23 mouse cellular contexts compared by ENCODE assay signal in genomic region chr3:107238471-107238980, GRCm38 (mm10). TPM values are rescaled to one million over a fixed set of nuclear protein-coding genes. Genes with fewer than 3 reads are reported as not detected.
"Had no signal": no experiment of that assay in that cellular context is flagged by ENCODE, and none has a peak within 500 bp of the region (broad histone marks: within the 10 kb centered on the region; RNA-seq: fewer than 3 reads in every experiment).

No protein-coding gene starts in this region.

- H3K9ac ChIP-seq: liver, embryonic 13.5 days; lung, embryonic 14.5 days; midbrain, embryonic 12.5 days; midbrain, embryonic 15.5 days; neural tube, embryonic 12.5 days; neural tube, embryonic 15.5 days; stomach, embryonic 15.5 days had no signal

- H3K27me3 ChIP-seq: liver, embryonic 13.5 days; midbrain, embryonic 15.5 days; neural tube, embryonic 12.5 days; stomach, embryonic 15.5 days had no signal

- H3K4me1 ChIP-seq: liver, embryonic 13.5 days; neural tube, embryonic 12.5 days; neural tube, embryonic 15.5 days; stomach, embryonic 15.5 days had no signal

- DNase-seq: layer of hippocampus, postnatal 36 days; liver, embryonic 13.5 days; lung, embryonic 14.5 days; right cerebral cortex, adult 18-20 months; right cerebral cortex, postnatal 14 days; right cerebral cortex, postnatal 4 days; thymus, adult 18-20 months; thymus, postnatal 36 days had no signal

- H3K4me2 ChIP-seq: liver, embryonic 13.5 days; lung, embryonic 14.5 days; midbrain, embryonic 12.5 days; midbrain, embryonic 15.5 days; neural tube, embryonic 12.5 days; neural tube, embryonic 15.5 days; stomach, embryonic 15.5 days had no signal

- H3K27ac ChIP-seq: left cerebral cortex, adult 2 months; liver, embryonic 13.5 days; macrophage; midbrain, embryonic 12.5 days; midbrain, embryonic 15.5 days; neural tube, embryonic 12.5 days; neural tube, embryonic 15.5 days; stomach, embryonic 15.5 days had no signal

- H3K4me3 ChIP-seq: left cerebral cortex, adult 2 months; liver, embryonic 13.5 days; midbrain, embryonic 12.5 days; midbrain, embryonic 15.5 days; neural tube, embryonic 12.5 days; neural tube, embryonic 15.5 days; stomach, embryonic 15.5 days had no signal

- H3K36me3 ChIP-seq: liver, embryonic 13.5 days; midbrain, embryonic 12.5 days; midbrain, embryonic 15.5 days; neural tube, embryonic 12.5 days; neural tube, embryonic 15.5 days; stomach, embryonic 15.5 days had no signal

- ATAC-seq: intestine, postnatal 0 days; lung, postnatal 0 days; midbrain, embryonic 15.5 days had no signal

- H3K9me3 ChIP-seq: liver, embryonic 13.5 days; midbrain, embryonic 12.5 days; midbrain, embryonic 15.5 days; neural tube, embryonic 12.5 days; neural tube, embryonic 15.5 days; stomach, embryonic 15.5 days had no signal

RNA-seq across cellular contexts. Expression of gene Prok1, which starts 1.0 kb away (rescaled TPM):
- polyA plus RNA-seq: intestine, embryonic 14.5 days; intestine, postnatal 0 days; limb, embryonic 11.5 days; liver, embryonic 13.5 days; lung, postnatal 0 days; macrophage; midbrain, embryonic 12.5 days; neural tube, embryonic 12.5 days; testis, adult 2 months had no signal

RNA-seq across cellular contexts. Expression of gene A630076J17Rik, which starts 8.1 kb away (rescaled TPM):
- polyA plus RNA-seq: intestine, embryonic 14.5 days; limb, embryonic 11.5 days; limb, embryonic 14.5 days; liver, embryonic 13.5 days; liver, embryonic 16.5 days; lung, postnatal 0 days; macrophage; midbrain, embryonic 12.5 days; midbrain, embryonic 15.5 days; neural tube, embryonic 12.5 days; neural tube, embryonic 15.5 days; testis, adult 2 months; urinary bladder, adult 2 months had no signal

RNA-seq across cellular contexts. Expression of gene Cym, which starts 17.0 kb away (rescaled TPM):
- polyA plus RNA-seq: limb, embryonic 11.5 days; macrophage; midbrain, embryonic 12.5 days; neural tube, embryonic 12.5 days; testis, adult 2 months; urinary bladder, adult 2 months had no signal

RNA-seq across cellular contexts. Expression of gene Slc16a4, which starts 52.5 kb away (rescaled TPM):
- polyA plus RNA-seq: macrophage had no signal
